Mouse (Mus musculus): ENCODE measurements around the gene Kcnh1.

Kcnh1 gene

DNA sequence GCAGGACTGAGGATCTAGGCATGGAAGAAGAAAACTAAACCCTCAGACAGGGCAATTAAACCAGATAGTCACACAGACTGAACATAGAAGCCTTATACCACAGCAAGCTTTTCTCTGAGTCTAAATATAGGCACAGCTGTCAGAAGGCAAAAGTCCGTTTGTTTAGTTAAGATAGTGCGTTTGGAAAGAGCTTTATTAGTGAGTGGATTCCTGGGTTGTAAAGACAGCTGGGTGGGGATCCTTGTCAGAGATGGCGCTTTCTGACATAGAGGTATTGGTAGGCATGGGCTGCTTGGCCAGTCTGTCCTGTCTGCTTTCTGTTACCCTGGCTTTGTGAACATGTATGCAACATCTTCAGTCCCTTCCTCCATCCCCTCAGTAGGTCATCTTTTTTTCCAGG is 266.5 kb downstream of the Kcnh1 start:
- no peak for DNase-seq (ENCODE audit: low spot score)

DNA sequence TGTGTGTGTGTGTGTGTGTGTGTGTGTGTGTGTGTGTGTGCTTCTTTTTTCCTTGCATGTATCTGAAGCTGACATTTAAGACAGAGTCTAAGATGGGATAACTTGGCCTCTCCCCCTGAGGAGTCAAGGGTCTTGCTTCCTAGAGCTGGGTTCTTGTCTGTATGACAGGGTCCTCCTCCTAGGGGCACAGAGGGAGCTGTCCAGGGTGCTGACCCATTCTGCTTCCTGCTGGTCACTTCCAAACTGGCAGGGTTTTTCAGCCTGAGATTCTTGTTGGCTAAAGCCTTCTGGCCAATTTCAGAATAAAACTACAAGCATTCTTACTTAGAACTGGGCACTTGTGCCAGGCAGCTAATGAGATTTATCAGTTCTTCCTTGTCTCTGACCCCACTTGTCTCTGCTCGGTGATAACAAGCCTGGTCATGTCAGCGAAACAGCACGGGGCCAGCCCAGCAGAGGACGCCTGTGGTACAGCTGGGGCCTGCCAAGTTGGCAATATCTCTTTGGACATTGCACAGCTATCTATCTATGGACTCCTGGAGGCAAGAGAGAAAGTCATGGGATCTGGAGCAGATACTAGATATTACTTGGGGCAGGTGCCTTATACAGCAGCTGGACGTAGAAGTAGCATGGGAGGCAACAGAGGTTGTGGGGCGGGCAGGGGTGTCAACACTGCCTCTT is 267.1 kb downstream of the Kcnh1 start:
- DNase-seq (ENCODE audit: low spot score) = no peak

GRCm38 (mm10) chr1:192463732-192464131 is 273.2 kb downstream of the Kcnh1 start:
- DNase-seq (ENCODE audit: low spot score) = no peak

GRCm38 (mm10) chr1:192472366-192472765 is 281.8 kb downstream of the Kcnh1 start:
- DNase-seq (ENCODE audit: low spot score) = no peak

- DNase-seq (ENCODE audit: low spot score) = no peak
Measured at GRCm38 (mm10) chr1:192473134-192473533, 282.6 kb downstream of the Kcnh1 start.

DNA sequence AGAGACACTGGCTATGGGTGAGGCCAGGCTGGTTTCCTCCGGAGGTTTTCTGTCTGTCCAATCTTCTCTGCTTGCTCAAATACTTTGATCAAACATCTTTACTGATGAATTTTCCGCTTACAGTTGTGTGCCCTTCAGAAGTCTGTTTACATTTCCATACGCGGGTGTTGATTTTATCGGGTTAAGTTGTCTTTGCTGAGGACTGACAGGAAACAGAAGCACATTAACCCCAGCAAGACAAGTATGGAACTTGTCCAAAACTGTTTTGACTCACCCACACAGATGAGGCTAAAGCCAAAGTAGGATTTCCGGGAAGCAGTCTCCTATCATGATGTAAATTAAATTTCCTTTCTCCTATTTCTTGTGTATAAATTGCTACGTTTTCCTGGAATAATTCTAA is 286.1 kb downstream of the Kcnh1 start:
- no peak for DNase-seq (ENCODE audit: low spot score)

DNA sequence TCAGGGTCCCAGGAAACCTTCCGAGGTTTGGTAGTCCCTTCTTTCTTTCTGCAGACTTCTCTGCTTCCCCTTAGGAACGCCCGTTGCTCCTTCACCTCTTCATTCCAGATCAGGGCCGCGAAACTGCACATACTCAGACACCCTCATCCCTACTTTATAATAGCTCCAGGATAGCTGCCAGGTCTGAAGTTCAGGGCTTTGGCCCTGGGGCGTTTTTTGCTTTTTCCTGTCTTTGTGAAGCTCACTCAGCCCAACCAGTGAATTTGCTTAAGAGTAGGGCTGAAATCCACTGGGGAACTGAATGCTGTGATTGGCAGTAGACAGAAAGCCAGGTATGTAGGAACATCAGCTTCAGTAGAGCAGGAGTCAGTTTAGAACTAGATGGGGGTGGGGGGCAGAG is 287.0 kb downstream of the Kcnh1 start:
- DNase-seq (ENCODE audit: low spot score) = no peak

- DNase-seq (ENCODE audit: low spot score) = no peak
Measured at GRCm38 (mm10) chr1:192478176-192478575, 287.6 kb downstream of the Kcnh1 start.

DNA sequence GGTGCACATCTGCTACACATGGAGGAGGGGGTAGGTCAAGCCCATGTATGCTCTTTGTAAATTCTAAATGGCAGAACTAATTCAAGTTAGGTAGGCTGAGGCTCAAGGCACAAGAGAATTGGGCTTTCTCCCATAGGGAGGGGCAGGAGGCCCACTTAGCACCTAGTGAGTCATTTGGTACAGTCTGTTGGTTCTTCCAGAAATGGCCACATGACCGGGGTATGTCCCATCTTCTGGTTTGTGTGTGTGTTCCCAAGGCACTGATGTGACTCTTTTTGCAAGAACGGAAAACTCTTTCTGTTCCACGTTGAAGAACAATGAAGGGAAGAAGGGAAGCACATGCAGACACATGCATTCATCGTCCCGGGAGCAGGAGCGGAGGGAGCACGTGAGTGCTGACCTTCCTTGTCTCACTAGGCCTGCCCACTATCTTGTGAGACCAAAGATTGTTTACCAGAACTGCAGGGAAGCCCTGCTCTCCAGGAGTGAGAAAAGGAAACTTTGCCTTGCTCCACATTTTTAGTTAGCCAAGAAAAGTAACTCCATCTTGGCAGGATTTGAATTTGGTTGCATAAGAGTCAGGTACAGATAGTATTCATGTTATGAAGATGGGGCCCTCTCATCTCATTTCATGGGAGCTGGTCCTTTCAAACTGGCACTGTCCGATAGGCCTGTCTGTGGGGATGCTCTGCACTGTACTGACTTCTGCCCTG is 289.7 kb downstream of the Kcnh1 start:
- no peak for DNase-seq (ENCODE audit: low spot score)

DNA sequence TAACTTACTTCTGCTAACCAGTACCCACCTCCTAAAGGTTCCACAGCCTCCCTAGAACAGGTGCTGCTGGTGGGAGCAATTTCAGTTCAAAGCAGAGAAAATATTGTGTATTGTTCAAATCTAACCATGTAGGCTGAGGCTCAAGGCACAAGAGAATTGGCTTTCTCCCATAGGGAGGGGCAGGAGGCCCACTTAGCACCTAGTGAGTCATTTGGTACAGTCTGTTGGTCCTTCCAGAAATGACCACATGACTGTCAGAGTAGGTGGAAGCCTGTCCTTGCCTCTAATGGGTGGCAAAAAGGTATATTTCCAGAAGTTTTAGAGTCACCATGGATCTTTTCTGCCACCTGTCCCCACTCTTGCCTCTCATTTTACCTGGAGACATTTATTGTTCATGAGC is 290.9 kb downstream of the Kcnh1 start:
- DNase-seq (ENCODE audit: low spot score) = no peak

DNA sequence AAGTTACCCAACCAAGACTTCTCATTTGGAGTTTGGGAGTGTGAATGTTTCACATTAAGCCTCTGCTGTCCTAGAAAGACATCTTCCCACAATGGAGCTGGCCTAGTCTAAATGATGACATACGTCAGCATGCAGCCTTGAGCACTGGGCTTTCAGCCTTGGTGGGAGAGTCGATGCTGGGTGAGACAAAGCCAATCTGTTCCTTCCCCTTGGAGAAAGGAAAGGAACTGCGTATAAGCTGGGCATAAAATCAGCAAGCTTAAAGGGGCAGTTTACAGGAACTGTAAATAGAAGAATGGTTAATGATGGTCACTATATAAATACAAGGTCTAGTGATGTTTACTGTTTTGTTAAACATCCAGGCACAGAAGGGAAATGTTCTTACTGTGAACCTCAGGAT is 294.5 kb downstream of the Kcnh1 start:
- DNase-seq (ENCODE audit: low spot score) = no peak

DNA sequence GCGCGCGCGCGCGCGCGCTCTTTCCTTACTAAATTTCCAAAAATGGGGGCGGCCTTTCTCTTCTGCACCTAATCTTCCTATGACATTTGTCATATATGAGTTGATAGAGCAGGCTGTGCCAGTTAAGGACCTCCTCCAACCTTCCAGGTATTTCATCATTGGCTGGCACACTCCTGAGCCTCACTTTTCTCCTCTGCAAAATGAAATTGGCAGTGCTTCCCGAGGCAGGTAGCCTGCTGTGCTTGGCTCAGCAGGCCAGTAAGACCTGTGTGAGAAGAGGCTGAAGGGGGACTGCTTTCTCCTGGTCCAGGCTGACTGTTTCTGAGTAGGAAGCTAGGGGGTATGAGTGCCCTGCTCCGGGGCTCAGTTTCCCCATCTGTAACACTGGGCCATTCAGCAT is 297.0 kb downstream of the Kcnh1 start:
- DNase-seq (ENCODE audit: low spot score) = no peak

DNA sequence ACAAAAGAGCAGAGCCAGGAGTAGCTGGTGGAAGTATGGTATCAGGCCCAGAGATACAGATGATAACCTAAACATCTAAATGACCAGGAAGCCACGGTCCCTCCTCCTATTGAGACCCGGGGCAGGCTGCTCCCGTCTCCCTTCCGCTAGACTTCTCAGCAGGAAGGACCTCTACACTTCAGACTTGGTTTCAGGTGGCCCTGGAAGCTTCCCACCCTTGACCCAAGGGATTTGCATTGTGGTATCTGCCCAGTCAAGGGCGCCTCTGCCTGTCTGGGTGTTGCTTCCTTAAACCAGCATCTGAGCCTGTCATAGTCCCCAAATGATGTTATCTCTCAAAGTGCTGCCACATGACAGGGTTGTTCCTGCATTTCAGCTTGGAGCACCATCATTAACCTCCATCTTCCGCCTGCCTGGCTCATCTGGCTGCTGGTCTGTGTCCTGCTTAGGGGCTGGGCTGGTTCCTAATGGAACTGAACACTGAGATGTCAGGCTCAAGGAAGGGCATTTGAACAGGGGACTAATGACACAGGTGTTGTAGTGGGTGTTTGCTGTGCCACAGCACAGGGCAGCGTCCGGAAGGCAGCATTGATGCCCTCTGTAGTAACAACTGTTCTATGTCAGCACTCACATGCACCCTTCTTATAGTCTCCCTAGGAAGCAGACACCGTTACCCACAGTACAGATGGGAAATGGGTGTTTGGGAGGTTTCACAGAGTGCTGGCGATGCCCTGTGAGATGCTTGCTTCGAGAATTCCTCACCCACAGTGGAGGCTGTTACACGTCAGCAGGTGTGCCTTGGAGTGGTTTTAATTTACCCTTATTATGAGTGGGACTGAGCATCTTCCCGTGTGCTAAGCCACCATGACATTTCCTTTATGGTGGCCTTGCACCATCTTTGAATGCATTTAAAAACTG is 299.6 kb downstream of the Kcnh1 start:
- no peak for DNase-seq (ENCODE audit: low spot score)

DNA sequence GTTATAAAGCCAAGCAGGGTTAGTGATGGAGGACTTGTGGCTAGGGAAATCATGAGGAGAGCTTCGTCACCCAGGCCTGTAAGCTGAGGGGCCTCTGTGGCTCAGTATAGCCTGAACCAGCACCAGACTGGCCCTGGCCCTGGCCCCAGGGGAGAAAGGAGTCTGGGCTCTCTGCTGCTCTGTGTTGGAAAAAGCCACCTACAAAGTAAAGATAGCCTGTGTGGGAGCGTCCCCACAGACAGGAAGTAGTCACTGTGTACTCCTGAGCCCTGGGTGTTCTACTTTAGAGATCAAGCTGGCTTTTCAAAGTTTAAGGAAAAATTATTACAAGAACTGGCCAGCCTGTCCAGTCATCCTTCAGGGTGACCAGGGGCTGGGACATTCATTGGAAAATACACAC is 306.9 kb downstream of the Kcnh1 start:
- no peak for DNase-seq (ENCODE audit: low spot score)

- no peak for DNase-seq (ENCODE audit: low spot score)
Measured at GRCm38 (mm10) chr1:192502016-192502415, 311.4 kb downstream of the Kcnh1 start.

- no peak for DNase-seq (ENCODE audit: low spot score)
Measured at GRCm38 (mm10) chr1:192502835-192503234, 312.3 kb downstream of the Kcnh1 start.

DNA sequence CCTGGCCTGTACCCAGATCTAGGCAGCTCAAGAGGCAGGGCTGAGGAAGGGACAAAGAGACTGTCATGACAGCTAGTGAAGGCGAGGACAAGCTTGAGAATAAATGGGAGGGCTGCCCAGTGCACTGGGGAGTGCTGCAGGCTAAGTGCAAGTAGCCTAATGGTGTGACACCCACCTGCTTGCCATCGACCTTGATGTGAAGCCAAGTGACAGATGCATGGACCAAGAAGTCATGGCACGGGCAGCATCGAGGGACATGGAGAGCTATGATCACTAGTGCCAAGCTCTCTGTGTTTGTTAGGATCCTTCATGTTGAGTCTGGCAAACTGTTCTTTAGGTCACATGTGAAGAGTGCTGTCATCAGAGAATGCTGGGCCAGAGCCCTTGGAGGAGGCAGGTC is 313.1 kb downstream of the Kcnh1 start:
- DNase-seq (ENCODE audit: low spot score) = no peak

DNA sequence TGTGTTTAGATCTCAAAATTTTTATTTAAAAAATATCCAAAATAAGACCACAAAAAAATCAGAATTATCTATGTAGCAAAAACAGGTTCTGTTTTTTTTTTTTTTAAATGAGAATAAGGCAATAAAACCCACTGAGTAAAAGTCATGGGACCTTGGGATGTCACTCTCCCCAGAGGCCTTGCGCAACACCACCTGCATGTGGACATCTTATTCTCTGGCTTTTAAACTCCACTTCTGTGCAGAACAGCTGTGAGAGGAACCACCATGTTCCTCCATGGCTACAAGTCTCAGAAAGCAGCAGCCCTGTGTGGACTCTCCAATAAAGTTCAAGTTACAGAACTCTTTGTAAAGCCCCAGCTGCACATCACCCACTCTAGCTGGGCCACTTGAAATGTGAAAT is 322.2 kb downstream of the Kcnh1 start:
- DNase-seq (ENCODE audit: low spot score) = no peak

DNA sequence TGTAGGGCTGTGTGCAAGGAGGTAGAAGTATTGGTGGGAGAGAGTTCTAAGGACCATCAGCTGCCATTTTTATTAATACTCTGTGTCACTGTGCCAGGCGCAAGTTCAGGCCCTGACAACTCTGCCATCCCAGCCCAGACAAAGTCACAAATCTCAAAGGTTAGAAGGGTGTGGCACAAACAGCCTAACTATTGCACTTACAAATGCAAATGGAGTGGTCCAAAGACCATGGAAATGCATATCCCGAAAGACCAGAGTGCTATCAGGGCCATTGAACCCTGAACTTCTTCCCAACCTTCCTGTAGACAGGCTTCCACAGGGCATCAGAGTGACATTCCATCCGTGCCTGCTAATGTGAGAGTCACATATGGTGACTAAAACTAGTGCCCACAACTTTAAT is 324.8 kb downstream of the Kcnh1 start:
- no peak for DNase-seq (ENCODE audit: low spot score)

DNA sequence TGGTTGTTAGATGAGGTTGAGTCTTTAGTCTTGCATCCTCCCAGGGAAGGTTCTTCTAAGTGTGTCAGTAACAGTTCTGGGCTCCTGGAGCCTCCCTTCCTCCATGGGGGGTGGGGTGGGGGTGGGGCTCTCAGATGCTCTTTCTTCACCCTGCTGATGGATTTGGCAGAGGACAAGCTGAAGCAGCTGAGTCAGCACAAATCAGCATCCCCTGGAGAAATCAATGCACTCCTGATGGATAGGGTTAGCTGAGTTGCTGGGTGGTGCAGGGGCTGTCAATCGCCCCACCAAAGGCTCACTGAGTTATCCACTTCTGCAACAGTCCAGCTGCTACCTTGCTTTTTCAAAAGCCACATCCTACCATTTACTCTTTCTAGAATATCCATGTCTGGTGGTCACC is 329.1 kb downstream of the Kcnh1 start:
- no peak for DNase-seq (ENCODE audit: low spot score)

DNA sequence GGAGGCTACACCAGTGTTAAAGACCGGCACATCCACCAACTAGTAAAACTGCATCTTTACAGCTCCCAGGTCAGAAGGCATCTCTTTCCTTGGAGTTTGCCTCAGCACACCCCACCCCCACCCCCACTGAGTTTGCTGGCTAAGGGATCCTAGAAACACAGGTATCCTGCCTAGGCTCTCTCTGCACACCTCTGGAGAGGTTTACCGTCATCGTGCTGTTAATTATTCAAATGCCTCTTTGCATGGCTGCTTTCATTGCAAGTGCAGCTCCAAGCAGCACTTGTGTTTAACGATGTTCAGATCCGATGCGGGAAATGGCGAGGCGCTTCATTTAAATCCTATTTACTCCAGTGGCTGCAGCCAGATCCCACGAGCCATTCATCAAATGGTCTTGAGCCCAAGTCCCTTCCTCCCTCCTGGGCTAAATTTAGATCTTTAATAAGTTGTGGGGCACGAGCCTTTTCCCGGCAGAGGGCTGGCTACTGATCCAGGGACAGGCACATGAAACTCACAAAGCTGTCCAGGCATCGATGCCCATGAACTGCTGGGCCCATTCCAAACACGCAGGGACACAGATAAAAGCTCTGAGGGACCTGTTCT is 330.4 kb downstream of the Kcnh1 start:
- no peak for DNase-seq (ENCODE audit: low spot score)

GRCm38 (mm10) chr1:192522376-192523178 is 332.0 kb downstream of the Kcnh1 start:
- no peak for DNase-seq (ENCODE audit: low spot score)

Measured in T-cell, adult 2 months (primary cell).